Mouse (Mus musculus) hindlimb bud, embryonic 11.5 days (tissue): ENCODE results near the gene Dcaf10.
"Not testable (repeated sequence)": the region's sequence is repeated elsewhere in the genome, so short reads cannot be mapped to it uniquely, and the experiment has no call there.

Experiments
- DNase-seq: peaks from one replicate; pipeline ENCODE4 v3.0.0-alpha.2; 2012; ENCODE audit warnings: low read depth, low spot score; ENCODE audit errors: extremely low spot score

Dcaf10 gene

GRCm38 (mm10) chr4:45341669-45342249, at the start of gene Dcaf10:
TSS of gene Dcaf10 (plus strand) at chr4:45342101.
- DNase-seq = peak; percentile 52

GRCm38 (mm10) chr4:45296662-45297564, 45.0 kb upstream of the Dcaf10 start, which contains the start of gene Trmt10b:
TSS of gene Trmt10b (plus strand) at chr4:45297127.
- no peak for DNase-seq

- DNase-seq = no peak
Observed at GRCm38 (mm10) chr4:45305536-45305935, 36.4 kb upstream of the Dcaf10 start.

GRCm38 (mm10) chr4:45308046-45308445, 33.9 kb upstream of the Dcaf10 start:
- no peak for DNase-seq

- DNase-seq = no peak
Observed at GRCm38 (mm10) chr4:45308606-45309005, 33.3 kb upstream of the Dcaf10 start.

GRCm38 (mm10) chr4:45311056-45311455, 30.8 kb upstream of the Dcaf10 start:
- no peak for DNase-seq

GRCm38 (mm10) chr4:45320159-45320816, 21.6 kb upstream of the Dcaf10 start:
- peak; percentile 28 for DNase-seq

- DNase-seq = no peak
Observed at GRCm38 (mm10) chr4:45331139-45331538, 10.8 kb upstream of the Dcaf10 start.

GRCm38 (mm10) chr4:45332466-45332865, 9.4 kb upstream of the Dcaf10 start:
- DNase-seq = no peak

GRCm38 (mm10) chr4:45341226-45341625, 675 bp upstream of the Dcaf10 start:
- no peak for DNase-seq

- DNase-seq = no peak
Observed at GRCm38 (mm10) chr4:45342286-45343155, 620 bp downstream of the Dcaf10 start, which contains the start of gene Exosc3. TSS of gene Exosc3 (minus strand) at chr4:45342732.

- no peak for DNase-seq
Observed at GRCm38 (mm10) chr4:45356653-45357052, 14.8 kb downstream of the Dcaf10 start.

GRCm38 (mm10) chr4:45371261-45371660, 29.4 kb downstream of the Dcaf10 start:
- no peak for DNase-seq

GRCm38 (mm10) chr4:45374879-45375278, 33.0 kb downstream of the Dcaf10 start:
- no peak for DNase-seq

- no peak for DNase-seq
Observed at GRCm38 (mm10) chr4:45376573-45376972, 34.7 kb downstream of the Dcaf10 start.

- DNase-seq = not testable (repeated sequence)
Observed at GRCm38 (mm10) chr4:45380903-45381580, 39.1 kb downstream of the Dcaf10 start.

- not testable (repeated sequence) for DNase-seq
Observed at GRCm38 (mm10) chr4:45382133-45382532, 40.2 kb downstream of the Dcaf10 start.

- not testable (repeated sequence) for DNase-seq
Observed at GRCm38 (mm10) chr4:45387296-45387695, 45.4 kb downstream of the Dcaf10 start.

GRCm38 (mm10) chr4:45392099-45392498, 50.2 kb downstream of the Dcaf10 start:
- DNase-seq = no peak

- no peak for DNase-seq
Observed at GRCm38 (mm10) chr4:45392572-45392971, 50.7 kb downstream of the Dcaf10 start.
